Comparison of ENCODE assay signal across 8 mouse cellular contexts in the genomic region with DNA sequence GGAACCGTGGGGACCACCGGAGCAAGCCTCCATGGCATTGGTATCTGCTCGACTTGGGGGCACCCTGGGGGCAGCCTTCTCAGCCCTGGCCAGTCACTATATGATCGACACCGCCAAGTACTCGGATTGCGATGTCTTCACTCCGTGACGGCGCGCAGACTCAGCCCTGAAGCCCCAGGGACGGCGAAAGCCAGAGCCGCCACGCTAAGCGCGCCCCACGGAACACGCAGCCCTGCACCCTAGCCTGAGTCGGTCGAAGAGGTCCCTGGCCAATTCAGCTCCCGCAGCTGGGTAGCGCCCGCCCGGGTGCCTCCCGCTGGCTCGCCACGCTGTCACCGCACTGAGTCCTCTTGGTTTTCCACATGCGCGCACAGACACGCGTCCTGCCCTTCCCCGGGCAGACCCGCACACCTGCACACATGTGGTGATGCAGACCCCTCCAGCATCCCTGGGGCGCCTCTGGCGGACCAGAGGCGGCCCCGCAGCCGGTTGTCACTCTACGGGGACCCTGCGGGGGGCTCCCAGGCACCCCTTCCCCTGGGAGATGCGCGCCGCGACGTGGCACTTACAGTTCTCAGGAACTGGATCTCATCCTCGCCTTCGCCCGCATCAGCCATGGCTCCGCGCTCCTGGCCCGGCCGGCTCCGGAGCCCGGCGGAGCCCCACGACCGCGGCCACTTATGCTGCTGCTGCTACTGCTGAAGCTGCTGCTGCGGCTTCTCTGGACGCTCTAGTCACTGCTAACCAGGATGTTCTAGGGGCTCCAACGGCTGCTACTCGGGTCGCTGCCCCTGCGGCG. TPM values are rescaled to one million over a fixed set of nuclear protein-coding genes. Genes with fewer than 3 reads are reported as not detected.
DNase-seq lines count a peak whose midpoint lies in the region; ATAC-seq lines count a peak whose summit lies in the region.

No protein-coding gene starts in this region.

- DNase-seq in heart, adult 11 months: peak; percentile 88
- DNase-seq in heart, adult 9 months (ENCODE audit: low spot score in 2 of 2): no peak
- peak; percentile 51 for DNase-seq in adrenal gland, postnatal 10 days

- H3K36me3 ChIP-seq in embryonic facial prominence, embryonic 13.5 days: no peaks in the 10 kb centered on the region
- no peaks in the 10 kb centered on the region for H3K36me3 ChIP-seq in hindbrain, embryonic 13.5 days
- no peaks in the 10 kb centered on the region for H3K36me3 ChIP-seq in limb, embryonic 12.5 days
- H3K36me3 ChIP-seq in neural tube, embryonic 12.5 days: no peaks in the 10 kb centered on the region

- ATAC-seq in embryonic facial prominence, embryonic 13.5 days (ENCODE audit: insufficient number of reproducible peaks, insufficient read depth, low FRiP score, low TSS enrichment, low read depth): peak; percentile 57; the same call in 1 of the 2 replicates
- peak; percentile 83 for ATAC-seq in hindbrain, embryonic 13.5 days (ENCODE audit: low FRiP score)
- ATAC-seq in limb, embryonic 12.5 days (ENCODE audit: insufficient number of reproducible peaks, insufficient read depth, low FRiP score, low TSS enrichment, low read depth): peak; percentile 75
- peak; percentile 83 for ATAC-seq in neural tube, embryonic 12.5 days (ENCODE audit: low FRiP score, low read depth)
- ATAC-seq in monocyte, adult 5-6 weeks (replicated peaks; ENCODE audit: insufficient number of reproducible peaks, low FRiP score, low TSS enrichment, poor library complexity, severe bottlenecking): no peak

- no peak overlapping the region for H3K27ac ChIP-seq in embryonic facial prominence, embryonic 13.5 days
- H3K27ac ChIP-seq in hindbrain, embryonic 13.5 days: peak overlapping the region; percentile 86
- H3K27ac ChIP-seq in limb, embryonic 12.5 days: no peak overlapping the region
- H3K27ac ChIP-seq in neural tube, embryonic 12.5 days: no peak overlapping the region; the same call in 1 of the 2 replicates

- H3K9ac ChIP-seq in embryonic facial prominence, embryonic 13.5 days: peak overlapping the region; percentile 76
- peak overlapping the region; percentile 89 for H3K9ac ChIP-seq in hindbrain, embryonic 13.5 days
- peak overlapping the region; percentile 65 for H3K9ac ChIP-seq in limb, embryonic 12.5 days (replicated peaks)
- H3K9ac ChIP-seq in neural tube, embryonic 12.5 days: peak overlapping the region; percentile 75

- under 1% methylated on average over 67 of the region's 67 CpGs for WGBS in embryonic facial prominence, embryonic 13.5 days
- WGBS in hindbrain, embryonic 13.5 days: under 1% methylated on average over 67 of the region's 67 CpGs
- under 1% methylated on average over 67 of the region's 67 CpGs for WGBS in limb, embryonic 12.5 days
- under 1% methylated on average over 66 of the region's 67 CpGs for WGBS in neural tube, embryonic 12.5 days

- peaks cover 71% of the 10 kb centered on the region for H3K27me3 ChIP-seq in embryonic facial prominence, embryonic 13.5 days
- H3K27me3 ChIP-seq in hindbrain, embryonic 13.5 days: peaks cover 26% of the 10 kb centered on the region
- peaks cover 66% of the 10 kb centered on the region for H3K27me3 ChIP-seq in limb, embryonic 12.5 days
- H3K27me3 ChIP-seq in neural tube, embryonic 12.5 days (replicated peaks): peaks cover 37% of the 10 kb centered on the region

- H3K4me1 ChIP-seq in embryonic facial prominence, embryonic 13.5 days: peaks cover 12% of the 10 kb centered on the region
- peaks cover 35% of the 10 kb centered on the region for H3K4me1 ChIP-seq in hindbrain, embryonic 13.5 days (replicated peaks)
- H3K4me1 ChIP-seq in limb, embryonic 12.5 days (replicated peaks): peaks cover 10% of the 10 kb centered on the region
- peaks cover 7% of the 10 kb centered on the region for H3K4me1 ChIP-seq in neural tube, embryonic 12.5 days

- H3K4me2 ChIP-seq in embryonic facial prominence, embryonic 13.5 days: peak overlapping the region; percentile 99
- H3K4me2 ChIP-seq in hindbrain, embryonic 13.5 days: peak overlapping the region; percentile 95
- H3K4me2 ChIP-seq in limb, embryonic 12.5 days: peak overlapping the region; percentile 99
- peak overlapping the region; percentile 98 for H3K4me2 ChIP-seq in neural tube, embryonic 12.5 days (replicated peaks)

- H3K9me3 ChIP-seq in embryonic facial prominence, embryonic 13.5 days: no peaks in the 10 kb centered on the region
- no peaks in the 10 kb centered on the region for H3K9me3 ChIP-seq in hindbrain, embryonic 13.5 days
- no peaks in the 10 kb centered on the region for H3K9me3 ChIP-seq in limb, embryonic 12.5 days
- H3K9me3 ChIP-seq in neural tube, embryonic 12.5 days: no peaks in the 10 kb centered on the region

- peak overlapping the region; percentile 72 for H3K4me3 ChIP-seq in embryonic facial prominence, embryonic 13.5 days
- peak overlapping the region; percentile 82 for H3K4me3 ChIP-seq in hindbrain, embryonic 13.5 days
- H3K4me3 ChIP-seq in limb, embryonic 12.5 days (replicated peaks): peak overlapping the region; percentile 74
- H3K4me3 ChIP-seq in neural tube, embryonic 12.5 days: peak overlapping the region; percentile 73

RNA-seq across cellular contexts. Expression of a gene that starts 0.7 kb away (rescaled TPM):
- 10 to 100 TPM in 1 of 2 experiments, 1 to 10 TPM in 1; 7.9 to 13.5 TPM for total RNA-seq in adrenal gland, postnatal 10 days (2021)
- 1.4 TPM in 2 replicates for polyA plus RNA-seq in embryonic facial prominence, embryonic 13.5 days (2015; fragmentation: Nextera tagmentation; extraction: Ambion mirVana)
- 2.2 and 2.5 TPM in 2 replicates for polyA plus RNA-seq in hindbrain, embryonic 13.5 days (2015; fragmentation: Nextera tagmentation; extraction: Ambion mirVana)
- polyA plus RNA-seq in limb, embryonic 12.5 days (2016; fragmentation: Nextera tagmentation; extraction: Ambion mirVana): 0.28 and 0.35 TPM in 2 replicates
- 1.2 TPM in 2 replicates for polyA plus RNA-seq in neural tube, embryonic 12.5 days (2016; fragmentation: Nextera tagmentation; extraction: Ambion mirVana)
- 0.19 TPM in 1 of 3 replicates, not detected in the others for total RNA-seq in monocyte, adult 5-6 weeks (2017)

Comparison
In these comparisons a context has a peak if more than half of its experiments do, and no peak if none do; other contexts are left out.
1. DNase-seq: peak in heart, adult 11 months (single experiment) and adrenal gland, postnatal 10 days (single experiment); none in heart, adult 9 months (0 of 2).
2. Peak in every context shown above with its lines, with median percentiles within 50 percentile points of each other: H3K4me2 ChIP-seq, H3K4me3 ChIP-seq and H3K9ac ChIP-seq.